Mouse (Mus musculus) hindbrain, embryonic 11.5 days (tissue): ENCODE results near the gene Etv5. TPM values are rescaled to one million over a fixed set of nuclear protein-coding genes. Genes with fewer than 3 reads are reported as not detected.

Source experiments
- ATAC-seq: fragments of 200-750 bp; cut with Nextera tagmentation; 2 replicates; pipeline ENCODE4 v1.8.0; 2017; ENCODE audit warnings: mild to moderate bottlenecking, moderate TSS enrichment, moderate library complexity; ENCODE audit not compliant: low FRiP score
- DNase-seq: peaks from one replicate; pipeline ENCODE4 v3.0.0-alpha.2; 2015; ENCODE audit warnings: low spot score
- H3K27ac ChIP-seq: fragments of 300-500 bp; sonication (generic); 2 replicates; pipeline ENCODE4 v1.5.1; 2014; ENCODE audit warnings: mild to moderate bottlenecking, low read depth, low read length
- H3K27me3 ChIP-seq: fragments of 300-500 bp; sonication (generic); 2 replicates; pipeline ENCODE4 v1.6.1; 2014; ENCODE audit warnings: mild to moderate bottlenecking, low read length, moderate library complexity, mixed read lengths; ENCODE audit not compliant: control insufficient read depth, insufficient read depth
- H3K36me3 ChIP-seq: fragments of 300-500 bp; sonication (generic); 2 replicates; pipeline ENCODE4 v1.6.1; 2014; ENCODE audit warnings: mild to moderate bottlenecking, low read length, moderate library complexity, mixed read lengths; ENCODE audit not compliant: control insufficient read depth, insufficient read depth
- H3K4me1 ChIP-seq: fragments of 300-500 bp; sonication (generic); replicated peaks from 2 replicates; pipeline ENCODE4 v1.6.1; 2014; ENCODE audit warnings: low read length, mixed read lengths; ENCODE audit not compliant: control insufficient read depth, insufficient read depth
- H3K4me2 ChIP-seq: fragments of 300-500 bp; sonication (generic); replicated peaks from 2 replicates; pipeline ENCODE4 v1.6.1; 2014; ENCODE audit warnings: mild to moderate bottlenecking, low read depth, low read length
- H3K4me3 ChIP-seq: fragments of 300-500 bp; sonication (generic); 2 replicates; pipeline ENCODE4 v1.5.1; 2014; ENCODE audit warnings: low read depth, low read length
- H3K9ac ChIP-seq: fragments of 300-500 bp; sonication (generic); 2 replicates; pipeline ENCODE4 v1.6.1; 2014; ENCODE audit warnings: low read depth, low read length
- H3K9me3 ChIP-seq: fragments of 300-500 bp; sonication (generic); 2 replicates; pipeline ENCODE4 v1.6.1; 2016; ENCODE audit warnings: low read length; ENCODE audit not compliant: control insufficient read depth
- WGBS: fragments of 180-500 bp; shearing (Covaris S2); extraction: QIAGEN DNeasy Blood & Tissue Kit; methylation state at CpG from one replicate; pipeline ENCODE4 v1.1.7; 2014; 5-methylcytosine and 5-hydroxymethylcytosine counted together
- polyA plus RNA-seq: library from polyadenylated mRNA; unstranded; fragments of >200 nt; fragmentation: Nextera tagmentation; extraction: Ambion mirVana; gene quantifications from 2 replicates; pipeline ENCODE4 v1.2.1, GENCODE M21; 2014

The Etv5 gene
- 12.8 and 17.5 TPM in 2 replicates for polyA plus RNA-seq

DNA sequence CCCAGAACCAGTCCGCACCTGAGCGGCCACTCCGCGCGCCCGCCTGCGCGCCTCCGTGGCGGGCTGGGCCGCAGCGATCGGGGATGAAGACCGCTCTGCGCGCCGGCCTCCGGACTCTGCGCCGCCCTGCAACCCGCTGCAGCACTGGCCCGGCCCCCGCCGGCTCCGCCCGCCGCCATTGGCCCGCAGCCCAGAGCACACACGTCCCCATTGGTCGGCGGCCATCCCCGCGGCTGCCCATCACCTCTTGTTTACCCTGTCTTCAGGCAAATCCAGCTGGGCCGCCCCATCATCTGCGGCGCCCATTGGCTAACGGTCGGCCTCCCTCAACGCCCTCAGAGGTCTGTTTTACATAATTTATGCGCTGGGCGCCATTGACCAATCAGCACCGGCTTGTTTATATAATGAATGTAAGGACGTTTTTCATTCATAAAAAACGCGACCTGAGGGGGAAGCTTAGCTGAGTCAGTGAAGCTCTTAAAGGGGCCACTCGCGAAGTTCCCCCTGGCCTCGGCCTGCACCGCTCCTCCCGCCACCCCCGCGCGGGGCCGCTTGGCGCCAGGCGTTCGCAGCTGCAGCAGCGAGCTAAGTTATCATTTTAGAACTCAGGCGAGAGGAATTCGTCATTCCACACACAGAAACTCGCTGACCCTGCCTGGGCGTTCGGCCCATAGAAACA, at the start of gene Etv5:
TSS of gene Etv5 (minus strand) at position 221 of the 679 bp plus-strand sequence.
- DNase-seq (peak; percentile 96), ATAC-seq (peak; percentile 99)
- Histone ChIP-seq H3K9ac (peak within 1 kb of the TSS; percentile 66), H3K4me1 (no peaks in the 10 kb centered on the region), H3K27me3 (peaks cover 40% of the 10 kb centered on the region), H3K4me2 (peak within 1 kb of the TSS; percentile 99), H3K36me3 (no peaks in the 10 kb centered on the region), H3K27ac (peak within 1 kb of the TSS; percentile 14; the same call in 1 of the 2 replicates), H3K9me3 (no peaks in the 10 kb centered on the region), H3K4me3 (peak within 1 kb of the TSS; percentile 66)
- WGBS = under 1% methylated on average over 63 of the region's 63 CpGs

DNA sequence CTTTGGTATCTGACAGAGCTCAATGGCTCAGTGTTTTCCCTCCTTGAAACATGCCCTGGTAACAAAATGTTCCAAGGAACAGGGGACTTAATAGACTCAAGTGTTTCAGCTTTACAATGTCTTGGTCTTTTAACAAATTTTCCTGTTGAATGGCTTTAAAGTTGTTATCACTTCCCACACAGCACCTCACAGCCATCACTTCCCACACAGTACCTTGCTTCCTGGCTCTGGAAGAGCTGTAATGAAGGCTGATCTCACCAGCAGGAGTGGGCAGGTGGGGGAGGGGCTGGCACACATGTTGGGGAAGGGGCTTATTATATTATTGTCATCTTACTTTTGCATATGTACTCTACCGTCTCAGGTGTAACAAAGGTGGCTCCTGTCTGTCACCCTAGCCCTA, 44.4 kb upstream of the Etv5 start:
- Histone ChIP-seq H3K36me3 (no peaks in the 10 kb centered on the region), H3K4me1 (no peaks in the 10 kb centered on the region), H3K9me3 (no peaks in the 10 kb centered on the region), H3K4me2 (no peak overlapping the region), H3K4me3 (no peak overlapping the region), H3K9ac (no peak overlapping the region), H3K27ac (no peak overlapping the region), H3K27me3 (no peaks in the 10 kb centered on the region)
- no peak for DNase-seq
- no peak for ATAC-seq
- WGBS = 84% methylated on average over 1 of the region's 1 CpGs

DNA sequence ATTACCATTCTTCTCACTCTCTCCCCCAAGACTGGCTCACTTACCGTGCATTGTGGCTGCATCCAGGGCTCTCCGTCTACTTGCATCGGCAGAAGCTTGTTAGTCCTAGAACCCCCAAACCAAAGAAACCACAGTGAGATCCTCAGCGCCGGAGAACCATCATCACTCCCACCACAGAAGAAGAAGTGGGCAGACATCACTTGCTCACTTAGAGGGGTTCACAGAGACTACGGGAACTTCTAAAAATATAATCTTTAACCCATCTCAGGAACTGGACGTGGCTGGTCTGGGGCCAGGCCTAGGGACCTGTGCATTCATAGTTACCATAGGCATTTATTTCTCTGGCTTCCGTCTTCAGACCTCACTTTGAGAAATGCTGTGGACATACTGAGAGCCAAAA, 39.8 kb upstream of the Etv5 start:
- Histone ChIP-seq H3K36me3 (no peaks in the 10 kb centered on the region), H3K4me1 (no peaks in the 10 kb centered on the region), H3K9me3 (no peaks in the 10 kb centered on the region), H3K27ac (no peak overlapping the region), H3K4me3 (no peak overlapping the region), H3K27me3 (no peaks in the 10 kb centered on the region), H3K4me2 (no peak overlapping the region), H3K9ac (no peak overlapping the region)
- 91% methylated on average over 8 of the region's 8 CpGs for WGBS
- ATAC-seq (no peak), DNase-seq (no peak)

DNA sequence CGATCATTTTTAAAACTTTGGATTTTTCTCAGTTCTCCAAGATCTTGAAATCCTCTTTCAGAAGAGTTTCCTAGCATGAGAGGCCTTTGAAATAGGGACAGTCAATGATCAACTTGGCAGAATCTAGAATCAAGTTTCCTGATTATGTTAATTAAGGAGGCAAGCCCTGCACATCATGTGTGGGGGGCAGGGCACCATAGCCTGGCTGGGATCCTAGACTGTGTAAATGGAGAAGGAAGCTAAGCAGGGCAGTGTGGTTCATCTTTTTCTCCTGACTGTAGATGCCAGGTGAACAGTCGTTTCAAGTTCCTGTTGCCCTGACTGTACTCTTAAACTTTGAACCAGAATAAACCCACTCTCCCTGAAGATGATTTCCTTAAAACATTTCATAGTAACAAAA, 32.2 kb upstream of the Etv5 start:
- no peak overlapping the region for H3K4me2 ChIP-seq
- ATAC-seq = no peak
- DNase-seq = no peak
- no peak overlapping the region for H3K4me3 ChIP-seq
- no peaks in the 10 kb centered on the region for H3K9me3 ChIP-seq
- no peaks in the 10 kb centered on the region for H3K36me3 ChIP-seq
- H3K27me3 ChIP-seq = no peaks in the 10 kb centered on the region
- H3K27ac ChIP-seq = no peak overlapping the region
- no peaks in the 10 kb centered on the region for H3K4me1 ChIP-seq
- H3K9ac ChIP-seq = no peak overlapping the region
- 85% methylated on average over 2 of the region's 2 CpGs for WGBS

DNA sequence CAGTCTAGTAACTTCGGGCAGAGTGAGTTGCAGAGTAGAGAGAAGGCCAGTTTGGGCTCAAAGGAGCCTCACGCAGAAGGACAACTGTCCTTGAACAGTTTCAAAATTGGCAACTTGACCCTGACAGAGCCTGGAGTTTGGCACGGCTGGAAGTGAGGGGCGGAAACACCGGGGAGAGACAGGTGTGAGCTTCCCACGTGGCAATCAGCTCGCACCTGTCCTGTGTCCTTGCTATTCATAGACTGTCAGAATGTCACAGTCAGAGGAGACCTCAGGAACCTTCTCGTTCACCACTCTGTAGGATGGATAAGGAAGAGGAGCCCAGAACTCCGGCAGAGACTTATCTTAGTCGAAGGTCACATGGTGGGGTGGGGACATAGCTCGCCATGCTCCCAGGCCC, 29.9 kb upstream of the Etv5 start:
- H3K27ac ChIP-seq = no peak overlapping the region
- H3K4me1 ChIP-seq = no peaks in the 10 kb centered on the region
- WGBS = 86% methylated on average over 11 of the region's 11 CpGs
- H3K27me3 ChIP-seq = no peaks in the 10 kb centered on the region
- no peak for ATAC-seq
- H3K36me3 ChIP-seq = no peaks in the 10 kb centered on the region
- no peak overlapping the region for H3K4me3 ChIP-seq
- no peak overlapping the region for H3K4me2 ChIP-seq
- DNase-seq = no peak
- H3K9ac ChIP-seq = no peak overlapping the region
- H3K9me3 ChIP-seq = no peaks in the 10 kb centered on the region

DNA sequence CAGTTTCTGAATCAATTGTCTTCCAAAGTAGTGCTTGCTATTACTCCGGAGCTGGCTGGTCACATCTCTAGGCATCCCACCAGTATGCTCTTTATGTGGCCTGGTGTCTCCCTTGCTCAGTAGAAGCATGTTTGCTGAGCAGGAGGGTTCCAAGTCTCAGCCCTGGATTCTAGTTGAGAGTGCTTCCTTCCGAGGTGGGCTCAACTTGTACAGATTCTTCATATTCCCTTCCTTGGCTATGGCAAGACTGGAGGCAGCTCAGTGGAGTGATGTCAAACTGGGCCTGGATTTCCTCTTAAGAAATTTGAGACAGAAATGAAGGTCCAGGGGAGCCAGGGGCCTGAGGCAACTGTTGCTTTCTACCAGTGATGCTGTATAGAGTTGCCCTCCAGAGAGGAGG, 27.6 kb upstream of the Etv5 start:
- Histone ChIP-seq H3K27ac (no peak overlapping the region), H3K27me3 (no peaks in the 10 kb centered on the region), H3K4me3 (no peak overlapping the region), H3K36me3 (no peaks in the 10 kb centered on the region), H3K4me2 (no peak overlapping the region), H3K4me1 (no peaks in the 10 kb centered on the region), H3K9me3 (no peaks in the 10 kb centered on the region), H3K9ac (no peak overlapping the region)
- ATAC-seq (no peak), DNase-seq (no peak)
- 88% methylated on average over 2 of the region's 2 CpGs for WGBS

DNA sequence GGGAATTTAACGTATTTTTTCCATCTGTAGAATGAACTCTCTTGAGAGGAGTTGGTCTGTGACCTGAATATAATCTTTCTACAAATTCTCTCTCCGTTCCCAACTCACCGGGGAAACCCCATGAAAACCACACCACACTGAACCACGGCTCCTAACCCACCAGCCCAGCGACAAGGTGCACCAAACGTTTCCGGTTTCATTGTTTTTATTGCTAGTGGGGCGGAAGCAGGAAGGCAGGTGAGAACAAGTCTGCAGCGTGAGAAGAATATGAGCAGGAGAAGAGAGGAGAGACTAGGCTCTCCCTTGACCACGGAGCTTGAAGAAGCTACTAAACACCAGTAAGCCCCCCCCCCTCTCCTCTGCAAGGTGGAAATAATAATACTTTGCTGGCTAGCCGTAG, 26.9 kb upstream of the Etv5 start:
- H3K9ac ChIP-seq = no peak overlapping the region
- no peaks in the 10 kb centered on the region for H3K27me3 ChIP-seq
- ATAC-seq (no peak), DNase-seq (no peak)
- no peaks in the 10 kb centered on the region for H3K9me3 ChIP-seq
- no peaks in the 10 kb centered on the region for H3K4me1 ChIP-seq
- no peak overlapping the region for H3K4me3 ChIP-seq
- WGBS = 84% methylated on average over 11 of the region's 11 CpGs
- no peaks in the 10 kb centered on the region for H3K36me3 ChIP-seq
- no peak overlapping the region for H3K4me2 ChIP-seq
- H3K27ac ChIP-seq = no peak overlapping the region

DNA sequence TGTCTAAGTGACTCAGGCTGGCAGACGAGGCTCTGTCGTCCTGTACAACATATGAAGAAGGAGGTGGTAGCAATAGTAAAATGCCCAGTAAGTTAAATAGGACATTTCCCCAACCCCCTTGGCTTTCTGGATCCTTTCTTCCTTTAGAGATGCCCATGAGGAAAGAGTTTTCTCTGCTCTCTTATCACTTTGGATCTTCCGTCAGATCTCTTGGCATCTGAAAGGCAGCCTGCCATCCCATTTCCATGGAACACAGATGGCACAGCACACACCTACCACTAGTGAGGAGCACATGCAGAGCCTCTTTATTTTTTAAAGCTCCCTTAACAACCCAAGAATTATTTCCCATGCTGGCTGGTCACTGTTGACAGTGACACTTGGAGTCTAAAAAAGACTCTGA, 22.7 kb upstream of the Etv5 start:
- DNase-seq (no peak), ATAC-seq (no peak)
- H3K4me1 ChIP-seq = no peaks in the 10 kb centered on the region
- H3K27ac ChIP-seq = no peak overlapping the region
- no peak overlapping the region for H3K9ac ChIP-seq
- no peaks in the 10 kb centered on the region for H3K27me3 ChIP-seq
- H3K4me2 ChIP-seq = no peak overlapping the region
- no peaks in the 10 kb centered on the region for H3K9me3 ChIP-seq
- 84% methylated on average over 3 of the region's 3 CpGs for WGBS
- no peaks in the 10 kb centered on the region for H3K36me3 ChIP-seq
- H3K4me3 ChIP-seq = no peak overlapping the region

DNA sequence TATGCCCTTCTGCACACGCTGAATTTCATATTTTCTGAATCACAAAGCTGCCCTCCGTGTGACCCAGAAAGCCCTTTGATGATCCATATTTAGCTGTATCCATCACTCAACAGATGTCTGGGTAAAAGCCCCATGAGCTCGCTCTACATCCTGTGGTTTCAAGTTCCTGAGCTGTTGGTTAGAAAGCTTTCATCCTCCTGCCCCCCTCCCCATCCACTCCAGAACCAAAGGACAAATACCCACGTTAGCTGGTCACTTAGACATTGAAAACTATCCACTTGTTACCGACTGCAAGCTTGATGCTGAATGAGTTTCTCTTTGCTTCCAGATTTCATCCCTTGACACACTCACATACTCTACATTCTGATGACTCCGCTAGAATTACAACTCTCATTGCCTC, 22.2 kb upstream of the Etv5 start:
- ATAC-seq (no peak), DNase-seq (no peak)
- Histone ChIP-seq H3K4me2 (no peak overlapping the region), H3K27me3 (no peaks in the 10 kb centered on the region), H3K4me1 (no peaks in the 10 kb centered on the region), H3K36me3 (no peaks in the 10 kb centered on the region), H3K9me3 (no peaks in the 10 kb centered on the region), H3K27ac (no peak overlapping the region), H3K4me3 (no peak overlapping the region), H3K9ac (no peak overlapping the region)
- 72% methylated on average over 6 of the region's 6 CpGs for WGBS
